Mouse (Mus musculus) kidney, adult 2 months (tissue): Measurements from ENCODE around the gene Col6a4.
A peak's percentile ranks its signal among the peaks of the same experiment; 100 is the strongest.

ENCODE experiments used
- CTCF ChIP-seq: fragments of 200-500 bp; conservative IDR thresholded peaks from 2 replicates; pipeline ENCODE4 v1.5.1; 2011; ENCODE audit warnings: low read depth, mild to moderate bottlenecking, control low read depth, low read length, moderate library complexity, mixed read lengths; ENCODE audit not compliant: insufficient read depth, insufficient read length
- POLR2A ChIP-seq: fragments of 200-500 bp; IDR thresholded peaks from one replicate; pipeline ENCODE4 v1.6.1; 2011; ENCODE audit warnings: low read depth, low read length, control low read depth

GRCm38 (mm10) chr9:106112770-106113423 is 16.3 kb upstream of the Col6a4 start:
- TF ChIP-seq CTCF (peak; percentile 96), POLR2A (no peak)
